Mouse (Mus musculus) frontal cortex, postnatal 14 days (tissue): ENCODE results near the gene Smg1.

ENCODE experiments used
- DNase-seq, 2 experiments: peaks; one replicate each; pipeline ENCODE4 v3.0.0; 2022; ENCODE audit warnings: low spot score in 2 of 2

The Smg1 gene

DNA sequence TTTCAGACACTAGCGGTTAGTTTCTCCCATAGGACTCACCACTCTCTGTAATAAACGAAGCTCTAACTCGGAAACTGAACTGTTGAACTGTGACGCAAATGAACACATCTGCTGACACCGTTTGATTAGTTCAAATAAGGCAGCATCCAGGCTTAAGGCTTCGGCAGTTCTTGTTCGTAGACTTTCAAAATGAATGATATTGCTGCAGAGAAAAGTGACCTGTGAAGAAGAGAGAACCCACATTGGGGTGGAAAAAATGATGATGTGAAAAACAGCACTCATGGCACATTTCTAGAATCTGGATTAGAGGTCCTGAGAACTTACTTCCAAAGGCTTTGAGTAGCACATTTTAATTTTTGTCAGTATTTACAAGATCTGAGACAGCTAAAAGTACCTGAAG, 102.2 kb downstream of the Smg1 start:
- DNase-seq = no peak

DNA sequence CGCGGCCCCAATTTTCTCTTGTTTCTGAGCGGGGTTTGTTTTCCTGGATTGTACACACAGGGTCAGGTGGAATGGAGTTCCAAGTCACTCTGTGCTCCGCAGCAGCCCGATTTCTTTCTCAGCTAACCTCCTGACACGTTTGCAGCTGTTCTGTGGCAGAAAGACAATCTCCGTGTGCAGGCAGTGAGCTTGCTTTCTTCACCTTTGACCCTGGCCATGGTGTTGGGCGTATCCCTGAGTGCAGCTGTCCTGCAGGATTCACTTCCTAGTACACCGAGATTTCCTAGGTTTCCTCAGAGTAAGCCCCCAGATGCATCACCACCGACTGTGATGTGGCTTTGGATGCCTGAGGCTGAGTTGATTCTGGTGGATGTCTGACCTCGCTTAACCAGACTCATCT, 108.3 kb downstream of the Smg1 start:
- DNase-seq = no peak

DNA sequence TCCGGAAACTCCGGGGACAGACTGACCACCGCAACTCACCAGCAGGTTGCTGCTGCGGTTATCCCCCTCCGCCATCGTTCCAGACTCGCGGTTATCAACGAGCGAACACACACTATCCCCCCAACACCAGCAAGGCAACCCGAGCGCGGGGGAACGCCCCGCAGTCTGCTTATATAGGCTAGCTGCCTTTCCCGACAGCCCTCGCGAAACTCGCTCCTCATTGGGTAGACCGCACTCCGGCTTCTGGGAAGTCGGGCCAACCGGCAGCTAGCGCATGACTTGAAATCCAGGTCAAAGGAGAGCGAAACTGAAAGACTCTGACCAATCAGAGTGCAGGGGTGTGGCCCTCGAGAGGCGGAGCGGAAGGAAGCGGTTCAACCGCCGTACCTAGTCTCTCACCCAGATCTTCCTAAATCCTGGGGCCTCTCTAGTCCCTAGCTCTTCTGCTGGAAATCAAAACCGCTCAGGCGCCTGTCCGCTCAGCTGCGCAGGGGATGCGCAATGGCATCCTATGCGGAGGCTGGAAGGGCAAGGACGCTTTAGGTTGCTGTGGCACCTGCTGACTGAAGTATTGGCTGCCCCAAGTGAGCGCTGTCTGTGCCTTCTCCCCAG, 113.9 kb downstream of the Smg1 start, which contains the start of gene Arl6ip1:
TSS of gene Arl6ip1 (minus strand) at position 233 of the 612 bp plus-strand sequence.
- peak; percentile 96 for DNase-seq

DNA sequence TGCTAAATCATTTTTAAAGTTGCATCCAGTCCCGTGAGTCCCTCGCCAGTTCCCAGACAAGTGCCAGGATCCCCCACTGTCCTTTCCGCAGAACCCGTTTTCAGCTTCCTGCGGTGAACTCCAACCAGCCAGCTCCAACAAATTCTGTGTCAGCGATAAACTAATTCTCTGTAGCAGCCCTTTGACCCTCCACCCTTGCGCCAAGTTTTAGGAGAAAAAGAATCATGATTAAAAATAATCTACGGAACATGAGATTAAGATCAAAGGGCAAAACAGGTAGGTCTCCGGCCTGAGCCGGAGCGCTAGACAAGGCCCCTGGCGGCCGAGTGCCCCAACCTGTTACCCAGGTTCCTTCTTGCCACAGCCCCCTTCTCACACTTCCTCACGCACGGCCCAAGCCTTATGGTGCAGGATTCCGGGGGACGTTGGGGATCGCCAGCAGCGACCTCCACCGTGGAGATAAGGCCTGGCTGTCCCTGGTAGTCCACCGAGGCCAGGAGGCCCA, 114.5 kb downstream of the Smg1 start:
- DNase-seq = no peak

DNA sequence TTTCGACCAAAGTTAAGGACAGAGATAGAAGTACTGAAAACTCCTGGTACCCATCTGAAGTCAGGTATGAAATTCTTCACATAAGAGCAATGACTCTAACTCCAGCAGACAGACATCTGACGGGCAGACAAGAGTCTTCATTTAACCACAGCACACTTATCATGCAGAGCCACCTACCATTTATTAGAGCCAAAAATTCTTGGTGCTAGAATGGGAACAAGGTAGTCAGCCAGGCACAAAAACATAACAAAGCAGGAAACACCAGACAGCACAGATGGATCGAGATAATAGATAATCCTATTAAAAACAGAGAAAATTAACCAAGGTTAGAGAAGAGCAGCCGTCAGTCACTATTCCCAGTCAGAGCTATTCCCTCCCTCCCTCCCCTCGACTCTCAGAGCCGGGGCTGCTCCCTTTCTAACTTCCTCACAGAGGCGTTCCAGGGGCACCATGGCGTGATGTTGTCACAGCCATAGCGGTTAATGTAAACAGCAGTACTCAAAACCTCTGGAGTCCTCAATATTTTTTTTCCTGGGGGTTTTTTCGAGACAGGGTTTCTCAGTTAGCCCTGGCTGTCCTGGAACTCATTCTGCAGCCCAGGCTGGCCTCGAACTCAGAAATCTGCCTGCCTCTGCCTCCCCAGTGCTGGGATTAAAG, 117.1 kb downstream of the Smg1 start:
- no peak for DNase-seq

DNA sequence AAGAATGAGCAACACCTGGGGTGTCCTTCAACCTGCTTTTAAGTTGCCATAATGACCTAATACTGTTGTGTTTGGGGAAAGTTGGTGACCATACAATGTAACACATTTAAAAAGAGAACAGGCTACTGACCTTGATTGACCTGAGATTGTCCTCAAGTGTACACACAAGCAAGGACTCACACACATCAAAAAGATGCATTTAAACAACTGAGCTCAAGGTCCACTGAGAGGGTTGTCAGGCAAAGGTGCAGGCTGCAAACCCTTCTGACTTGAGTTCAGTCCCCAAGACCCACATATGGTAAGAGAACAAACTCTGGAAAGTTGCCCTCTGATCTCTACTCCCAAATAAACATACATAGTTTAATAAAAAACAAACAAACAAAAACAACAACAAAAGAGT, 117.7 kb downstream of the Smg1 start:
- DNase-seq = no peak

DNA sequence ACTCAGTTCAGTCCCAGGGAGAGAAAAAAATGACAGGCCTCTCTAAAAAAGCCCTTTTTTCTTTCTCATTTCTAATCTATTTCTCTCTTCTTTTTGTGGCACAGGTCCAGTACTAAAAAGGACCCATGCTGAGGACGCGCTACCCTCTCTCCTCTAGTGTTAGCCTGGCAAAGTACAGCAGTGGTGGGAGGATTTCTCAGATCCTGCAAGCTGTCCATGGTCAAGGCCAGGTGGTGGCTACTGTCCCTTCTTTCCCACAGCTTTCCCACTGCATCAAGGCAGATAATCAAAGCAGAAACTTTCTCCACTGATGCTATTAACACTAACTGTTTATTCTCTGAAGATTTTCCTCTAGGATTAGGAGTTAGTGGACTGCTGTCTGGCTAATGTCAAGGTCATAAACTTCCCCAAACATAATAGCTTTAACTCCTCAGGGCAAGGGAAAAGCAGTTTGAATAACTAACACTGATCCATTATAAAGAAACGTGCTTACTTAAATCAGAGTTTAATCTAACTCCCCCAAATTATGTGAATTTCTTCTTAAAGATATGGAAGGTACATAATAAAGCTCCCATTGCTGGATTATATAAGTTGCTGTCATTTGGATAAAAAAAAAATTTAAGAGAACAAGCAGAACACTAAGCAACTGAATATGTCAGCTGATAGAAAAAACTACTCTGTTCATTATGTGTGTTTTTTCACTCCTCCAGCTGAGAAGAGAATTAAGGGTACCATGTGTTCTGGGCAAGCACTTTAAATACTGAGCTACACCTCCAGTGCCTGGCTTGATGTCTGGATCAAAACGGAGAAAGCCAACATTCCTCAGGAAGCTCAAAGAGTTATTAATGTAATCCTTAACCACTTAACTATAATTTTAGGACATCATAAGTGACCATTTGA, 119.7 kb downstream of the Smg1 start:
- no peak for DNase-seq

DNA sequence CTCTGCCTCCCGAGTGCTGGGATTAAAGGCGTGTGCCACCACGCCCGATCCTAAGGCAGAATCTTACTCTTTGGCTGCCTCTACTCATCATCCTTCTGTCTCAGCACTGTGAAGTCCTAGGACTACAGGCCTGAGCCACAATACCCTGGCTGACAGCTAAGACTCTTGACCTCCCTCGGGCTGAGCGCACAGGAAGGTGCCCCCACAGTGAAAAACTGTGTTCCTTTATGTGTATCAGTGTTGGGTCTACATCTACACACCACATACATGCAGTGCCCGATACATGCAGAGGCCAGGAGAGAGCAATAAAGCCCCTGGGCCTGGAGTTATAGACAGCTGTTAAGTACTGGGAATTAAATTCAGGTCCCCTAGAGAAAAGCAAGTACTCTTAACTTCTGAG, 121.2 kb downstream of the Smg1 start:
- DNase-seq = no peak

GRCm38 (mm10) chr7:118120654-118121053, 122.8 kb downstream of the Smg1 start:
- no peak for DNase-seq

GRCm38 (mm10) chr7:118119946-118120345, 123.5 kb downstream of the Smg1 start:
- DNase-seq = no peak

DNA sequence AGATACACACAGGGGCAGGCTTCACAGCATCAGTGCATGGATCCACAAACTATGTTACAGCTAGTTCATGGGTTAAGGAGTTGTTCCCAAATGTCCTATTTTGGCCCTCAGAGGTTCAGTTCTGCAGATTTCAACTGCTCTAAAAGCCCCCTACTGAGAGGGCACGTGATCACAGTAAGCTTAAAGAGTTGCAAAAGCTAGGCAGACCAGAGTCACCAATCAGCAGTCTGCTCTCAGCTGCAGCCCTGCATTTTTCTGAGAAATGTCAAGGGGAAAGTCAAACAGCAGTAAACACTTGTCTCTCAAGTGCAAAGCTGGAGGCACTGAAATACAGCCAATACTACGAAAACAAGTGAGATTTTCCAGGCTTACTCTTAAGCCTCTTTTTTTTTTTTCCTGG, 124.3 kb downstream of the Smg1 start:
- DNase-seq = no peak

GRCm38 (mm10) chr7:118118426-118118825, 125.0 kb downstream of the Smg1 start:
- DNase-seq = no peak

GRCm38 (mm10) chr7:118117539-118118210, 125.8 kb downstream of the Smg1 start:
- DNase-seq = no peak

GRCm38 (mm10) chr7:118116787-118117538, 126.5 kb downstream of the Smg1 start:
- DNase-seq = no peak

- DNase-seq = peak; percentile 88 to 90
These were observed 127.4 kb downstream of the Smg1 start, which contains the start of gene Rps15a for GRCm38 (mm10) chr7:118115877-118116568. TSS of gene Rps15a (minus strand) at chr7:118116188.

DNA sequence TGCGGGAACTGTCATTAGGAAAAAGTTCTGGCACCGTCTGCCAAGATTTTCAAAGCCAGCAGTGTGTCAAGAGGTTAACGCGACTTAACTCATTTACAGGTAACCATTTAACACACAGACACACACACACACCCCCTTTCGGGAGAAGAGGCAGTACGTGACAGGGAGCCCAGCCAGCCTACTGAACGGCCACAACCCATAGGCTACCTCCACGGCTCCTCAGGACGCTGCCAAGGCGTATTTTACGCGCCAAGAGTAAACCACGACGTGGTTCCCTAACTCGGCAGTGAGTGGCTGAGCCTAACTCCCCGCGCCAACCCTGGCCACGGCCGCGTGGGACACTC, 128.0 kb downstream of the Smg1 start:
- DNase-seq = no peak

DNA sequence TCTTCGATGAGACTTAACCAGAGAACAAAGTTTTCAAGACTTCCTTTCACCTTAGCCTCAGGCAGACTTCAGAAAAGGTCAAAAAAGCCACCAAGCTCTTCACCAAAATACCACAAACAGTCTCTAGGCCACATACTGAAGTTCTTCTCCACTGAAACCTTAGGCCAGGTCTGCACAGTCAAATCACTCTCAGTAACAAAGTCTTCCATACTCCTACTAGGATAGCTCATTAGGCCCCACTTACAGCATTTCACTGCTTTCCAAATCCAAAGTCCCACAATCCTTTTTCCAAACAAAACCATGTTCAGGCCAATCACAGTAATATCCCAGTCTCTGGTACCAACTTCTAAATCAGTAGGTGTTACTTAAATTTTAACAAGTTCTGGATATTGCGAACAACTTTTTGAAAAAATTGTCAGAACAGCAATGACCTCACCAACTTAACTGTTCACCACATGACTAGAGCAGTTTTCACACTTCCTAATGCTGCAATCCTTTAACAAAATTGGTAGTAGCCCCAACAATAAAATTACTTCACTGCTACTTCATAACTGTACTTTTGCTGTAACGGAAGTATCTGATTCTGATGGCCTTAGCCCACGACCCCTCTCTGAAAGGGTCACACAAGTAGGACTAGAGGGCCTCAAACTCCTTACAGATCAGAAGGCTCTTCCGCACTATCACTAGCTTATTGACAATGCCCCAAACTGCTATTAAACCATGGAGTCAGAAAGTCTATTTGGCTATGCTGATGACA, 129.8 kb downstream of the Smg1 start:
- no peak for DNase-seq

GRCm38 (mm10) chr7:118111128-118111527, 132.3 kb downstream of the Smg1 start:
- no peak for DNase-seq

- DNase-seq = no peak
These were observed 135.8 kb downstream of the Smg1 start for GRCm38 (mm10) chr7:118107671-118108070.
